Mouse (Mus musculus): ENCODE results near the gene Klhdc1. TPM values are rescaled to one million over a fixed set of nuclear protein-coding genes. Genes with fewer than 3 reads are reported as not detected.

Gene Klhdc1
- polyA plus RNA-seq, 1 experiment: not detected

GRCm38 (mm10) chr12:69207396-69207795, 33.6 kb upstream of the Klhdc1 start:
- WGBS: 93% methylated on average over 8 of the region's 8 CpGs
- TF ChIP-seq POLR2A (IDR thresholded peaks at IDR 0.05; ENCODE audit: insufficient read depth, low read depth, low read length): no peak
- no peak for TF ChIP-seq CTCF (IDR thresholded peaks at IDR 0.05; ENCODE audit: insufficient read depth, low read depth, low read length)
- Histone ChIP-seq H3K4me3 (ENCODE audit: insufficient read depth, low read depth, low read length) (no peak overlapping the region), H3K4me1 (ENCODE audit: control insufficient read depth, insufficient read depth, low read length) (peaks cover 2% of the 10 kb centered on the region; the same call in 1 of the 2 replicates), H3K27ac (ENCODE audit: insufficient read depth, low read depth, low read length) (no peak overlapping the region)

GRCm38 (mm10) chr12:69207926-69208325, 33.0 kb upstream of the Klhdc1 start:
- WGBS: 89% methylated on average over 7 of the region's 7 CpGs
- H3K27ac ChIP-seq (ENCODE audit: insufficient read depth, low read depth, low read length): no peak overlapping the region
- H3K4me1 ChIP-seq (ENCODE audit: control insufficient read depth, insufficient read depth, low read length): peaks cover 2% of the 10 kb centered on the region; the same call in 1 of the 2 replicates
- no peak overlapping the region for H3K4me3 ChIP-seq (ENCODE audit: insufficient read depth, low read depth, low read length)
- TF ChIP-seq POLR2A (IDR thresholded peaks at IDR 0.05; ENCODE audit: insufficient read depth, low read depth, low read length) (no peak), CTCF (IDR thresholded peaks at IDR 0.05; ENCODE audit: insufficient read depth, low read depth, low read length) (no peak)

- no peak overlapping the region for H3K4me3 ChIP-seq (ENCODE audit: insufficient read depth, low read depth, low read length)
- TF ChIP-seq POLR2A (IDR thresholded peaks at IDR 0.05; ENCODE audit: insufficient read depth, low read depth, low read length): no peak
- TF ChIP-seq CTCF (IDR thresholded peaks at IDR 0.05; ENCODE audit: insufficient read depth, low read depth, low read length): no peak
Measured at GRCm38 (mm10) chr12:69208520-69208919, 32.5 kb upstream of the Klhdc1 start.

GRCm38 (mm10) chr12:69210056-69210979, 30.7 kb upstream of the Klhdc1 start:
- TF ChIP-seq CTCF (IDR thresholded peaks at IDR 0.05; ENCODE audit: insufficient read depth, low read depth, low read length) (no peak), POLR2A (IDR thresholded peaks at IDR 0.05; ENCODE audit: insufficient read depth, low read depth, low read length) (no peak)
- H3K4me3 ChIP-seq (ENCODE audit: insufficient read depth, low read depth, low read length): no peak overlapping the region
- peaks cover 4% of the 10 kb centered on the region; the same call in 1 of the 2 replicates for H3K4me1 ChIP-seq (ENCODE audit: control insufficient read depth, insufficient read depth, low read length)
- no peak overlapping the region for H3K27ac ChIP-seq (ENCODE audit: insufficient read depth, low read depth, low read length)
- 81% methylated on average over 18 of the region's 18 CpGs for WGBS

More at GRCm38 (mm10) chr12:69208520-69208919, 32.5 kb upstream of the Klhdc1 start:
- Histone ChIP-seq H3K27ac (ENCODE audit: insufficient read depth, low read depth, low read length) (no peak overlapping the region), H3K4me1 (ENCODE audit: control insufficient read depth, insufficient read depth, low read length) (peaks cover 2% of the 10 kb centered on the region; the same call in 1 of the 2 replicates)
- WGBS: 97% methylated on average over 2 of the region's 2 CpGs

GRCm38 (mm10) chr12:69211057-69211456, 29.9 kb upstream of the Klhdc1 start:
- Histone ChIP-seq H3K27ac (ENCODE audit: insufficient read depth, low read depth, low read length) (no peak overlapping the region), H3K4me3 (ENCODE audit: insufficient read depth, low read depth, low read length) (no peak overlapping the region), H3K4me1 (ENCODE audit: control insufficient read depth, insufficient read depth, low read length) (peaks cover 4% of the 10 kb centered on the region; the same call in 1 of the 2 replicates)
- TF ChIP-seq CTCF (IDR thresholded peaks at IDR 0.05; ENCODE audit: insufficient read depth, low read depth, low read length) (no peak), POLR2A (IDR thresholded peaks at IDR 0.05; ENCODE audit: insufficient read depth, low read depth, low read length) (no peak)
- WGBS: 70% methylated on average over 5 of the region's 5 CpGs

GRCm38 (mm10) chr12:69213186-69213777, 27.7 kb upstream of the Klhdc1 start:
- Histone ChIP-seq H3K4me1 (ENCODE audit: control insufficient read depth, insufficient read depth, low read length) (peaks cover 6% of the 10 kb centered on the region; the same call in 1 of the 2 replicates), H3K27ac (ENCODE audit: insufficient read depth, low read depth, low read length) (no peak overlapping the region), H3K4me3 (ENCODE audit: insufficient read depth, low read depth, low read length) (no peak overlapping the region)
- no peak for TF ChIP-seq CTCF (IDR thresholded peaks at IDR 0.05; ENCODE audit: insufficient read depth, low read depth, low read length)
- TF ChIP-seq POLR2A (IDR thresholded peaks at IDR 0.05; ENCODE audit: insufficient read depth, low read depth, low read length): no peak
- 94% methylated on average over 13 of the region's 13 CpGs for WGBS

- no peak overlapping the region for H3K4me3 ChIP-seq (ENCODE audit: insufficient read depth, low read depth, low read length)
- H3K27ac ChIP-seq (ENCODE audit: insufficient read depth, low read depth, low read length): no peak overlapping the region
- H3K4me1 ChIP-seq (ENCODE audit: control insufficient read depth, insufficient read depth, low read length): peaks cover 6% of the 10 kb centered on the region; the same call in 1 of the 2 replicates
- TF ChIP-seq POLR2A (IDR thresholded peaks at IDR 0.05; ENCODE audit: insufficient read depth, low read depth, low read length): no peak
- TF ChIP-seq CTCF (IDR thresholded peaks at IDR 0.05; ENCODE audit: insufficient read depth, low read depth, low read length): no peak
- WGBS: 90% methylated on average over 7 of the region's 7 CpGs
Measured at GRCm38 (mm10) chr12:69214393-69214792, 26.6 kb upstream of the Klhdc1 start.

- no peak for TF ChIP-seq CTCF (IDR thresholded peaks at IDR 0.05; ENCODE audit: insufficient read depth, low read depth, low read length)
- TF ChIP-seq POLR2A (IDR thresholded peaks at IDR 0.05; ENCODE audit: insufficient read depth, low read depth, low read length): no peak
- H3K4me1 ChIP-seq (ENCODE audit: control insufficient read depth, insufficient read depth, low read length): peaks cover 6% of the 10 kb centered on the region; the same call in 1 of the 2 replicates
- WGBS: 43% methylated on average over 3 of the region's 3 CpGs
- H3K4me3 ChIP-seq (ENCODE audit: insufficient read depth, low read depth, low read length): no peak overlapping the region
- no peak overlapping the region for H3K27ac ChIP-seq (ENCODE audit: insufficient read depth, low read depth, low read length)
Measured at GRCm38 (mm10) chr12:69215000-69215785, 25.8 kb upstream of the Klhdc1 start.

Measured in olfactory bulb, adult 2 months (tissue).